31 mouse cellular contexts compared by ENCODE assay signal in genomic region chr11:77777937-77778336, GRCm38 (mm10). TPM values are rescaled to one million over a fixed set of nuclear protein-coding genes. Genes with fewer than 3 reads are reported as not detected.
DNase-seq lines count a peak whose midpoint lies in the region; ATAC-seq and TF ChIP-seq lines count a peak whose summit lies in the region.
"Had no signal": no experiment of that assay in that cellular context is flagged by ENCODE, and none has a peak within 500 bp of the region (broad histone marks: within the 10 kb centered on the region; RNA-seq: fewer than 3 reads in every experiment).

No protein-coding gene starts in this region.

- no peaks in the 10 kb centered on the region for H3K27me3 ChIP-seq in kidney, adult 2 months (replicated peaks; ENCODE audit: control insufficient read depth, insufficient read depth, low read length)
- no peaks in the 10 kb centered on the region for H3K27me3 ChIP-seq in kidney, embryonic 15.5 days
- peaks cover 29% of the 10 kb centered on the region for H3K27me3 ChIP-seq in E14TG2a.4 (ENCODE audit: insufficient read depth, low read length)
- H3K27me3 ChIP-seq: CH12.LX; embryonic facial prominence, embryonic 12.5 days; forebrain, embryonic 12.5 days had no signal

- WGBS in kidney, adult 2 months = 91% methylated on average over 17 of the region's 17 CpGs
- WGBS in kidney, embryonic 15.5 days = 91% methylated on average over 17 of the region's 17 CpGs

- no peak overlapping the region for H3K4me2 ChIP-seq in kidney, embryonic 15.5 days
- H3K4me2 ChIP-seq: embryonic facial prominence, embryonic 12.5 days; forebrain, embryonic 12.5 days had no signal

- no peak for ATAC-seq in kidney, embryonic 15.5 days (replicated peaks; ENCODE audit: low FRiP score)
- no peak for ATAC-seq in frontal cortex, adult (ENCODE audit: low TSS enrichment)
- ATAC-seq: CD4-positive, CD25-positive, alpha-beta regulatory T cell, adult 4 months; forebrain, embryonic 14.5 days; forebrain, embryonic 16.5 days had no signal

- no peaks in the 10 kb centered on the region for H3K9me3 ChIP-seq in kidney, embryonic 15.5 days (replicated peaks)
- H3K9me3 ChIP-seq in E14TG2a.4 (ENCODE audit: low read length) = no peaks in the 10 kb centered on the region
- H3K9me3 ChIP-seq: embryonic facial prominence, embryonic 10.5 days; embryonic facial prominence, embryonic 12.5 days; forebrain, embryonic 12.5 days had no signal

- no peak overlapping the region for H3K4me3 ChIP-seq in kidney, adult 2 months (ENCODE audit: insufficient read depth, low read depth, low read length)
- no peak overlapping the region for H3K4me3 ChIP-seq in kidney, embryonic 15.5 days (replicated peaks)
- H3K4me3 ChIP-seq in E14TG2a.4 (replicated peaks; ENCODE audit: low read length) = peak overlapping the region; percentile 48; the same call in 1 of the 2 replicates
- H3K4me3 ChIP-seq: embryonic facial prominence, embryonic 10.5 days; embryonic facial prominence, embryonic 12.5 days; forebrain, embryonic 12.5 days had no signal

- H3K36me3 ChIP-seq in kidney, adult 2 months (ENCODE audit: control insufficient read depth, insufficient read depth, low read length) = peaks cover 6% of the 10 kb centered on the region
- peaks cover 21% of the 10 kb centered on the region for H3K36me3 ChIP-seq in kidney, embryonic 15.5 days
- H3K36me3 ChIP-seq in E14TG2a.4 (ENCODE audit: insufficient read depth, low read length) = peaks cover 34% of the 10 kb centered on the region

- 0 out of 2 replicates have a peak overlapping the region, but pooled peaks have one; percentile 0 for H3K27ac ChIP-seq in kidney, adult 2 months (ENCODE audit: insufficient read depth, low read depth, low read length)
- no peak overlapping the region for H3K27ac ChIP-seq in kidney, embryonic 15.5 days
- H3K27ac ChIP-seq: embryonic facial prominence, embryonic 10.5 days; embryonic facial prominence, embryonic 12.5 days; forebrain, embryonic 12.5 days had no signal

- H3K9ac ChIP-seq in kidney, embryonic 15.5 days = no peak overlapping the region
- H3K9ac ChIP-seq: embryonic facial prominence, embryonic 12.5 days; forebrain, embryonic 12.5 days had no signal

- no peak for TF ChIP-seq CTCF in kidney, adult 2 months (conservative IDR thresholded peaks at IDR 0.05; ENCODE audit: insufficient read depth, insufficient read length, low read depth, low read length)
- no peak for TF ChIP-seq CTCF in E14TG2a.4 (conservative IDR thresholded peaks at IDR 0.05; ENCODE audit: low read length)

- peaks cover 49% of the 10 kb centered on the region for H3K4me1 ChIP-seq in kidney, adult 2 months (ENCODE audit: control insufficient read depth, insufficient read depth, low read length)
- peaks cover 47% of the 10 kb centered on the region for H3K4me1 ChIP-seq in kidney, embryonic 15.5 days
- H3K4me1 ChIP-seq in E14TG2a.4 (replicated peaks; ENCODE audit: low read depth, low read length) = peaks cover 50% of the 10 kb centered on the region
- H3K4me1 ChIP-seq: embryonic facial prominence, embryonic 12.5 days had no signal

- DNase-seq in adrenal gland, adult (ENCODE audit: inconsistent age in 2 of 2, low spot score in 1 of 2) = peak; percentile 63 to 67
- no peak for DNase-seq in adrenal gland, postnatal 4 days (ENCODE audit: low spot score in 2 of 2)
- DNase-seq in heart, adult 11 months = peak; percentile 84
- no peak for DNase-seq in heart, adult 18-20 months
- no peak for DNase-seq in kidney, adult 2 months
- DNase-seq: adrenal gland, adult 8-10 months; adrenal gland, postnatal 14 days; B cell, adult 2 months; cerebellum, adult 11-12 months; cerebellum, adult 2 months; cerebellum, adult 9-10 months; cerebellum, postnatal 10 days; cerebellum, postnatal 25 days had no signal

- no peak for TF ChIP-seq POLR2A in kidney, adult 2 months (IDR thresholded peaks at IDR 0.05; ENCODE audit: low read depth, low read length)

RNA-seq across cellular contexts. Expression of gene Gm10277, which starts 9.6 kb away (rescaled TPM):
- not detected for total RNA-seq in adrenal gland, postnatal 4 days (2021)
- not detected for total RNA-seq in heart, adult 18-20 months (2021)
- polyA plus RNA-seq in kidney, adult 2 months (2012; rRNA removed) = 0.04 TPM in 1 of 2 replicates, not detected in the other
- 1.5 and 2.3 TPM in 2 replicates for polyA plus RNA-seq in kidney, embryonic 15.5 days (2015; fragmentation: Nextera tagmentation; extraction: Ambion mirVana)
- total RNA-seq: adrenal gland, adult 18-20 months; adrenal gland, adult 8-10 months; adrenal gland, postnatal 14 days; adrenal gland, postnatal 36 days; CH12.LX had no signal
- polyA plus RNA-seq: brain, embryonic 14.5 days; cerebellum, adult 2 months; cortical plate, adult 2 months; frontal cortex, adult 2 months had no signal

RNA-seq across cellular contexts. Expression of gene Myo18a, which starts 14.9 kb away (rescaled TPM):
- total RNA-seq in adrenal gland, postnatal 4 days (2021) = 10 to 100 TPM; 90.0 to 90.8 TPM
- 100 to 1,000 TPM; 228 to 270 TPM for total RNA-seq in heart, adult 18-20 months (2021)
- 92.0 and 93.1 TPM in 2 replicates for polyA plus RNA-seq in kidney, adult 2 months (2012; rRNA removed)
- polyA plus RNA-seq in kidney, embryonic 15.5 days (2015; fragmentation: Nextera tagmentation; extraction: Ambion mirVana) = 30.4 and 31.8 TPM in 2 replicates

RNA-seq across cellular contexts. Expression of gene Cryba1, which starts 52.9 kb away (rescaled TPM):
- not detected for total RNA-seq in adrenal gland, postnatal 4 days (2021)
- total RNA-seq in heart, adult 18-20 months (2021) = not detected
- polyA plus RNA-seq in kidney, adult 2 months (2012; rRNA removed) = not detected in 2 replicates
- not detected in 2 replicates for polyA plus RNA-seq in kidney, embryonic 15.5 days (2015; fragmentation: Nextera tagmentation; extraction: Ambion mirVana)
- total RNA-seq: adrenal gland, adult 18-20 months; adrenal gland, adult 8-10 months; adrenal gland, postnatal 14 days; adrenal gland, postnatal 36 days; CH12.LX; ES-E14; MEL had no signal
- polyA plus RNA-seq: CD4-positive, CD25-positive, alpha-beta regulatory T cell, adult 4 months; cerebellum, adult 2 months; cortical plate, adult 2 months; embryonic facial prominence, embryonic 14.5 days had no signal

Comparison
In these comparisons a context has a peak if more than half of its experiments do, and no peak if none do; other contexts are left out.
1. DNase-seq: peak in adrenal gland, adult (2 of 2) and heart, adult 11 months (single experiment); none in adrenal gland, postnatal 4 days (0 of 2), heart, adult 18-20 months (0 of 2) and kidney, adult 2 months (single experiment).